Mouse (Mus musculus): ENCODE measurements around the gene 4930430F08Rik.

GRCm38 (mm10) chr10:100620040-100620439, 29.8 kb upstream of the 4930430F08Rik start:
- TF ChIP-seq EP300 (IDR thresholded peaks at IDR 0.05) (no peak), CTCF (IDR thresholded peaks at IDR 0.05) (no peak)
